Mouse (Mus musculus): Measurements from ENCODE around the gene Cd27. TPM values are rescaled to one million over a fixed set of nuclear protein-coding genes. Genes with fewer than 3 reads are reported as not detected.

Cd27 gene
- polyA plus RNA-seq, 1 experiment from 2014 or later, result 1.2 TPM

GRCm38 (mm10) chr6:125253863-125254715, 17.3 kb upstream of the Cd27 start:
- no peak for ATAC-seq (ENCODE audit: low FRiP score)
- 81% methylated on average over 14 of the region's 14 CpGs for WGBS

GRCm38 (mm10) chr6:125252711-125253110, 15.9 kb upstream of the Cd27 start:
- no peaks in the 10 kb centered on the region for H3K9me3 ChIP-seq (ENCODE audit: control insufficient read depth, low read length)
- no peaks in the 10 kb centered on the region for H3K27me3 ChIP-seq (ENCODE audit: control insufficient read depth, insufficient read depth, low read length)
- ATAC-seq (ENCODE audit: low FRiP score) (no peak), DNase-seq (ENCODE audit: low spot score) (no peak)
- H3K9ac ChIP-seq, result no peak overlapping the region
- no peaks in the 10 kb centered on the region for H3K36me3 ChIP-seq (replicated peaks; ENCODE audit: control insufficient read depth, insufficient read depth)
- WGBS, result 93% methylated on average over 8 of the region's 8 CpGs
- no peaks in the 10 kb centered on the region for H3K4me1 ChIP-seq (replicated peaks; ENCODE audit: control insufficient read depth, insufficient read depth, low read length)
- no peak overlapping the region for H3K27ac ChIP-seq
- no peak overlapping the region for H3K4me3 ChIP-seq (replicated peaks; ENCODE audit: low read length)
- H3K4me2 ChIP-seq (replicated peaks), result no peak overlapping the region

More at GRCm38 (mm10) chr6:125253863-125254715, 17.3 kb upstream of the Cd27 start:
- Histone ChIP-seq H3K4me1 (replicated peaks; ENCODE audit: control insufficient read depth, insufficient read depth, low read length) (no peaks in the 10 kb centered on the region), H3K4me3 (replicated peaks; ENCODE audit: low read length) (no peak overlapping the region), H3K27ac (no peak overlapping the region), H3K9ac (no peak overlapping the region), H3K9me3 (ENCODE audit: control insufficient read depth, low read length) (no peaks in the 10 kb centered on the region), H3K36me3 (replicated peaks; ENCODE audit: control insufficient read depth, insufficient read depth) (no peaks in the 10 kb centered on the region), H3K27me3 (ENCODE audit: control insufficient read depth, insufficient read depth, low read length) (no peaks in the 10 kb centered on the region), H3K4me2 (replicated peaks) (no peak overlapping the region)
- DNase-seq (ENCODE audit: low spot score), result no peak

- Histone ChIP-seq H3K27ac (no peak overlapping the region), H3K9me3 (ENCODE audit: control insufficient read depth, low read length) (no peaks in the 10 kb centered on the region), H3K4me2 (replicated peaks) (no peak overlapping the region), H3K27me3 (ENCODE audit: control insufficient read depth, insufficient read depth, low read length) (no peaks in the 10 kb centered on the region), H3K4me1 (replicated peaks; ENCODE audit: control insufficient read depth, insufficient read depth, low read length) (no peaks in the 10 kb centered on the region), H3K9ac (no peak overlapping the region), H3K4me3 (replicated peaks; ENCODE audit: low read length) (no peak overlapping the region), H3K36me3 (replicated peaks; ENCODE audit: control insufficient read depth, insufficient read depth) (no peaks in the 10 kb centered on the region)
- WGBS, result 89% methylated on average over 3 of the region's 3 CpGs
- ATAC-seq (ENCODE audit: low FRiP score) (no peak), DNase-seq (ENCODE audit: low spot score) (no peak)
Observed at GRCm38 (mm10) chr6:125252285-125252684, 15.5 kb upstream of the Cd27 start.

- H3K36me3 ChIP-seq (replicated peaks; ENCODE audit: control insufficient read depth, insufficient read depth), result no peaks in the 10 kb centered on the region
- H3K9me3 ChIP-seq (ENCODE audit: control insufficient read depth, low read length), result no peaks in the 10 kb centered on the region
- H3K4me1 ChIP-seq (replicated peaks; ENCODE audit: control insufficient read depth, insufficient read depth, low read length), result no peaks in the 10 kb centered on the region
- no peak overlapping the region for H3K27ac ChIP-seq
- no peak for ATAC-seq (ENCODE audit: low FRiP score)
- H3K4me3 ChIP-seq (replicated peaks; ENCODE audit: low read length), result no peak overlapping the region
- 57% methylated on average over 1 of the region's 1 CpGs for WGBS
- DNase-seq (ENCODE audit: low spot score), result no peak
- H3K27me3 ChIP-seq (ENCODE audit: control insufficient read depth, insufficient read depth, low read length), result no peaks in the 10 kb centered on the region
- H3K9ac ChIP-seq, result no peak overlapping the region
- H3K4me2 ChIP-seq (replicated peaks), result no peak overlapping the region
Observed at GRCm38 (mm10) chr6:125244551-125244950, 7.7 kb upstream of the Cd27 start.

- H3K9ac ChIP-seq, result no peak overlapping the region
- H3K36me3 ChIP-seq (replicated peaks; ENCODE audit: control insufficient read depth, insufficient read depth), result no peaks in the 10 kb centered on the region
- 91% methylated on average over 8 of the region's 8 CpGs for WGBS
- no peak overlapping the region for H3K27ac ChIP-seq
- no peak overlapping the region for H3K4me3 ChIP-seq (replicated peaks; ENCODE audit: low read length)
- no peaks in the 10 kb centered on the region for H3K4me1 ChIP-seq (replicated peaks; ENCODE audit: control insufficient read depth, insufficient read depth, low read length)
- no peak overlapping the region for H3K4me2 ChIP-seq (replicated peaks)
- DNase-seq (ENCODE audit: low spot score) (no peak), ATAC-seq (ENCODE audit: low FRiP score) (no peak)
- H3K27me3 ChIP-seq (ENCODE audit: control insufficient read depth, insufficient read depth, low read length), result no peaks in the 10 kb centered on the region
- H3K9me3 ChIP-seq (ENCODE audit: control insufficient read depth, low read length), result no peaks in the 10 kb centered on the region
Observed at GRCm38 (mm10) chr6:125241566-125241965, 4.8 kb upstream of the Cd27 start.

GRCm38 (mm10) chr6:125240617-125241016, 3.8 kb upstream of the Cd27 start:
- H3K27ac ChIP-seq, result no peak overlapping the region
- ATAC-seq (ENCODE audit: low FRiP score) (no peak), DNase-seq (ENCODE audit: low spot score) (no peak)
- WGBS, result 82% methylated on average over 5 of the region's 5 CpGs
- H3K4me2 ChIP-seq (replicated peaks), result no peak overlapping the region
- no peaks in the 10 kb centered on the region for H3K27me3 ChIP-seq (ENCODE audit: control insufficient read depth, insufficient read depth, low read length)
- no peaks in the 10 kb centered on the region for H3K9me3 ChIP-seq (ENCODE audit: control insufficient read depth, low read length)
- no peaks in the 10 kb centered on the region for H3K36me3 ChIP-seq (replicated peaks; ENCODE audit: control insufficient read depth, insufficient read depth)
- H3K4me3 ChIP-seq (replicated peaks; ENCODE audit: low read length), result no peak overlapping the region
- H3K4me1 ChIP-seq (replicated peaks; ENCODE audit: control insufficient read depth, insufficient read depth, low read length), result no peaks in the 10 kb centered on the region
- no peak overlapping the region for H3K9ac ChIP-seq

- 94% methylated on average over 5 of the region's 5 CpGs for WGBS
- Histone ChIP-seq H3K9me3 (ENCODE audit: control insufficient read depth, low read length) (no peaks in the 10 kb centered on the region), H3K4me3 (replicated peaks; ENCODE audit: low read length) (no peak overlapping the region), H3K4me2 (replicated peaks) (no peak overlapping the region), H3K36me3 (replicated peaks; ENCODE audit: control insufficient read depth, insufficient read depth) (no peaks in the 10 kb centered on the region), H3K9ac (no peak overlapping the region), H3K27ac (no peak overlapping the region), H3K4me1 (replicated peaks; ENCODE audit: control insufficient read depth, insufficient read depth, low read length) (no peaks in the 10 kb centered on the region), H3K27me3 (ENCODE audit: control insufficient read depth, insufficient read depth, low read length) (no peaks in the 10 kb centered on the region)
- no peak for DNase-seq (ENCODE audit: low spot score)
- no peak for ATAC-seq (ENCODE audit: low FRiP score)
Observed at GRCm38 (mm10) chr6:125239547-125239946, 2.7 kb upstream of the Cd27 start.

GRCm38 (mm10) chr6:125238396-125238795, 1.6 kb upstream of the Cd27 start:
- ATAC-seq (ENCODE audit: low FRiP score), result no peak
- Histone ChIP-seq H3K27me3 (ENCODE audit: control insufficient read depth, insufficient read depth, low read length) (no peaks in the 10 kb centered on the region), H3K4me1 (replicated peaks; ENCODE audit: control insufficient read depth, insufficient read depth, low read length) (no peaks in the 10 kb centered on the region), H3K27ac (no peak overlapping the region), H3K9me3 (ENCODE audit: control insufficient read depth, low read length) (no peaks in the 10 kb centered on the region), H3K4me2 (replicated peaks) (no peak overlapping the region), H3K36me3 (replicated peaks; ENCODE audit: control insufficient read depth, insufficient read depth) (no peaks in the 10 kb centered on the region), H3K4me3 (replicated peaks; ENCODE audit: low read length) (no peak overlapping the region), H3K9ac (no peak overlapping the region)
- no peak for DNase-seq (ENCODE audit: low spot score)
- 77% methylated on average over 6 of the region's 6 CpGs for WGBS

GRCm38 (mm10) chr6:125237421-125237820, 611 bp upstream of the Cd27 start:
- WGBS, result 88% methylated on average over 4 of the region's 4 CpGs
- no peaks in the 10 kb centered on the region for H3K9me3 ChIP-seq (ENCODE audit: control insufficient read depth, low read length)
- no peaks in the 10 kb centered on the region for H3K27me3 ChIP-seq (ENCODE audit: control insufficient read depth, insufficient read depth, low read length)
- no peak overlapping the region for H3K27ac ChIP-seq
- ATAC-seq (ENCODE audit: low FRiP score) (no peak), DNase-seq (ENCODE audit: low spot score) (no peak)
- H3K9ac ChIP-seq, result no peak overlapping the region
- no peaks in the 10 kb centered on the region for H3K36me3 ChIP-seq (replicated peaks; ENCODE audit: control insufficient read depth, insufficient read depth)
- H3K4me1 ChIP-seq (replicated peaks; ENCODE audit: control insufficient read depth, insufficient read depth, low read length), result no peaks in the 10 kb centered on the region; the same call in 1 of the 2 replicates
- no peak overlapping the region for H3K4me3 ChIP-seq (replicated peaks; ENCODE audit: low read length)
- H3K4me2 ChIP-seq (replicated peaks), result no peak overlapping the region

All from hindbrain, embryonic 14.5 days (tissue).